Mouse (Mus musculus): ENCODE data around the gene Cited2. TPM values are rescaled to one million over a fixed set of nuclear protein-coding genes. Genes with fewer than 3 reads are reported as not detected.

Gene Cited2
- total and polyA plus RNA-seq, 2 experiments from 2014 or later = 57.7 to 66.1 TPM

- Histone ChIP-seq H3K4me3 (ENCODE audit: low read depth, low read length) (no peak overlapping the region), H3K27me3 (ENCODE audit: insufficient read depth, low read length) (no peaks in the 10 kb centered on the region), H3K27ac (ENCODE audit: low read depth, low read length) (no peak overlapping the region), H3K9ac (no peak overlapping the region), H3K36me3 (ENCODE audit: insufficient read depth) (no peaks in the 10 kb centered on the region), H3K4me2 (ENCODE audit: low read depth) (no peak overlapping the region), H3K9me3 (ENCODE audit: low read length) (no peaks in the 10 kb centered on the region), H3K4me1 (ENCODE audit: insufficient read depth) (peaks cover 8% of the 10 kb centered on the region; the same call in 1 of the 2 replicates)
- no peak for ATAC-seq
- no peak for DNase-seq
- no peak for TF ChIP-seq CTCF (IDR thresholded peaks at IDR 0.05; ENCODE audit: low read depth)
- WGBS = 28% methylated on average over 4 of the region's 4 CpGs
Measured at GRCm38 (mm10) chr10:17728711-17729110, 5.7 kb downstream of the Cited2 start.

- no peak for ATAC-seq
- Histone ChIP-seq H3K27me3 (ENCODE audit: insufficient read depth, low read length) (no peaks in the 10 kb centered on the region), H3K9ac (no peak overlapping the region), H3K27ac (ENCODE audit: low read depth, low read length) (no peak overlapping the region), H3K4me1 (ENCODE audit: insufficient read depth) (peaks cover 8% of the 10 kb centered on the region; the same call in 1 of the 2 replicates), H3K36me3 (ENCODE audit: insufficient read depth) (no peaks in the 10 kb centered on the region), H3K4me3 (ENCODE audit: low read depth, low read length) (no peak overlapping the region), H3K9me3 (ENCODE audit: low read length) (no peaks in the 10 kb centered on the region), H3K4me2 (ENCODE audit: low read depth) (no peak overlapping the region)
- no peak for TF ChIP-seq CTCF (IDR thresholded peaks at IDR 0.05; ENCODE audit: low read depth)
- WGBS = 64% methylated on average over 6 of the region's 6 CpGs
- no peak for DNase-seq
Measured at GRCm38 (mm10) chr10:17729476-17729875, 6.5 kb downstream of the Cited2 start.

GRCm38 (mm10) chr10:17733057-17733456 lies 10.0 kb downstream of the Cited2 start:
- DNase-seq (peak; percentile 92), ATAC-seq (peak; percentile 73)
- no peaks in the 10 kb centered on the region for H3K9me3 ChIP-seq (ENCODE audit: low read length)
- no peaks in the 10 kb centered on the region for H3K36me3 ChIP-seq (ENCODE audit: insufficient read depth)
- WGBS = 15% methylated on average over 4 of the region's 4 CpGs
- no peaks in the 10 kb centered on the region for H3K27me3 ChIP-seq (ENCODE audit: insufficient read depth, low read length)
- peak; percentile 94 for TF ChIP-seq CTCF (IDR thresholded peaks at IDR 0.05; ENCODE audit: low read depth)
- no peak overlapping the region for H3K9ac ChIP-seq
- no peak overlapping the region for H3K4me3 ChIP-seq (ENCODE audit: low read depth, low read length)
- no peak overlapping the region for H3K4me2 ChIP-seq (ENCODE audit: low read depth)
- H3K27ac ChIP-seq (ENCODE audit: low read depth, low read length) = no peak overlapping the region
- H3K4me1 ChIP-seq (ENCODE audit: insufficient read depth) = no peaks in the 10 kb centered on the region

GRCm38 (mm10) chr10:17742581-17742980 lies 19.6 kb downstream of the Cited2 start:
- no peaks in the 10 kb centered on the region for H3K9me3 ChIP-seq (ENCODE audit: low read length)
- TF ChIP-seq CTCF (IDR thresholded peaks at IDR 0.05; ENCODE audit: low read depth) = no peak
- no peaks in the 10 kb centered on the region for H3K4me1 ChIP-seq (ENCODE audit: insufficient read depth)
- H3K27ac ChIP-seq (ENCODE audit: low read depth, low read length) = no peak overlapping the region
- no peaks in the 10 kb centered on the region for H3K27me3 ChIP-seq (ENCODE audit: insufficient read depth, low read length)
- no peak overlapping the region for H3K4me2 ChIP-seq (ENCODE audit: low read depth)
- DNase-seq (no peak), ATAC-seq (no peak)
- H3K36me3 ChIP-seq (ENCODE audit: insufficient read depth) = no peaks in the 10 kb centered on the region
- H3K9ac ChIP-seq = no peak overlapping the region
- 97% methylated on average over 2 of the region's 2 CpGs for WGBS
- H3K4me3 ChIP-seq (ENCODE audit: low read depth, low read length) = no peak overlapping the region

- Histone ChIP-seq H3K4me3 (ENCODE audit: low read depth, low read length) (no peak overlapping the region), H3K36me3 (ENCODE audit: insufficient read depth) (no peaks in the 10 kb centered on the region), H3K9me3 (ENCODE audit: low read length) (no peaks in the 10 kb centered on the region), H3K4me2 (ENCODE audit: low read depth) (no peak overlapping the region), H3K9ac (no peak overlapping the region), H3K4me1 (ENCODE audit: insufficient read depth) (no peaks in the 10 kb centered on the region), H3K27ac (ENCODE audit: low read depth, low read length) (no peak overlapping the region), H3K27me3 (ENCODE audit: insufficient read depth, low read length) (no peaks in the 10 kb centered on the region)
- ATAC-seq = peak; percentile 27; the same call in 1 of the 2 replicates
- TF ChIP-seq CTCF (IDR thresholded peaks at IDR 0.05; ENCODE audit: low read depth) = no peak
- 74% methylated on average over 5 of the region's 5 CpGs for WGBS
- DNase-seq = no peak
Measured at GRCm38 (mm10) chr10:17752478-17752877, 29.5 kb downstream of the Cited2 start.

GRCm38 (mm10) chr10:17759772-17760171 lies 36.8 kb downstream of the Cited2 start:
- DNase-seq (no peak), ATAC-seq (no peak)
- WGBS = 92% methylated on average over 3 of the region's 3 CpGs
- TF ChIP-seq CTCF (IDR thresholded peaks at IDR 0.05; ENCODE audit: low read depth) = no peak
- no peak overlapping the region for H3K4me3 ChIP-seq (ENCODE audit: low read depth, low read length)
- no peak overlapping the region for H3K27ac ChIP-seq (ENCODE audit: low read depth, low read length)
- no peak overlapping the region for H3K9ac ChIP-seq
- no peak overlapping the region for H3K4me2 ChIP-seq (ENCODE audit: low read depth)
- H3K27me3 ChIP-seq (ENCODE audit: insufficient read depth, low read length) = no peaks in the 10 kb centered on the region
- no peaks in the 10 kb centered on the region for H3K9me3 ChIP-seq (ENCODE audit: low read length)
- no peaks in the 10 kb centered on the region for H3K36me3 ChIP-seq (ENCODE audit: insufficient read depth)
- H3K4me1 ChIP-seq (ENCODE audit: insufficient read depth) = no peaks in the 10 kb centered on the region

- Histone ChIP-seq H3K27ac (ENCODE audit: low read depth, low read length) (no peak overlapping the region), H3K9ac (no peak overlapping the region), H3K36me3 (ENCODE audit: insufficient read depth) (no peaks in the 10 kb centered on the region), H3K4me2 (ENCODE audit: low read depth) (no peak overlapping the region), H3K4me1 (ENCODE audit: insufficient read depth) (no peaks in the 10 kb centered on the region), H3K4me3 (ENCODE audit: low read depth, low read length) (no peak overlapping the region), H3K27me3 (ENCODE audit: insufficient read depth, low read length) (no peaks in the 10 kb centered on the region), H3K9me3 (ENCODE audit: low read length) (no peaks in the 10 kb centered on the region)
- WGBS = 73% methylated on average over 9 of the region's 9 CpGs
- ATAC-seq = no peak
- TF ChIP-seq CTCF (IDR thresholded peaks at IDR 0.05; ENCODE audit: low read depth) = no peak
- DNase-seq = no peak
Measured at GRCm38 (mm10) chr10:17760750-17761613, 38.0 kb downstream of the Cited2 start.

Data from forebrain, postnatal 0 days (tissue).